Mouse (Mus musculus) hindbrain, embryonic 16.5 days (tissue): ENCODE results near the gene Tmem117. TPM values are rescaled to one million over a fixed set of nuclear protein-coding genes. Genes with fewer than 3 reads are reported as not detected.

ENCODE experiments used
- ATAC-seq: fragments of 200-750 bp; cut with Nextera tagmentation; 2 replicates; pipeline ENCODE4 v1.8.0; 2017; ENCODE audit warnings: moderate TSS enrichment, moderate library complexity
- H3K27ac ChIP-seq: fragments of 300-500 bp; sonication (generic); 2 replicates; pipeline ENCODE4 v1.5.1; 2014; ENCODE audit warnings: low read depth, mild to moderate bottlenecking, control low read depth, low read length, moderate library complexity
- H3K27me3 ChIP-seq: fragments of 300-500 bp; sonication (generic); replicated peaks from 2 replicates; pipeline ENCODE4 v1.6.1; 2014; ENCODE audit warnings: low read length; ENCODE audit not compliant: control insufficient read depth, insufficient read depth
- H3K36me3 ChIP-seq: fragments of 300-500 bp; sonication (generic); 2 replicates; pipeline ENCODE4 v1.6.1; 2014; ENCODE audit warnings: mild to moderate bottlenecking, low read length, moderate library complexity, mixed read lengths; ENCODE audit not compliant: control insufficient read depth, insufficient read depth
- H3K4me1 ChIP-seq: fragments of 300-500 bp; sonication (generic); 2 replicates; pipeline ENCODE4 v1.6.1; 2014; ENCODE audit warnings: low read depth, low read length; ENCODE audit not compliant: control insufficient read depth, insufficient read depth
- H3K4me2 ChIP-seq: fragments of 300-500 bp; sonication (generic); 2 replicates; pipeline ENCODE4 v1.6.1; 2014; ENCODE audit warnings: mild to moderate bottlenecking, low read length, control low read depth, moderate library complexity
- H3K4me3 ChIP-seq: fragments of 300-500 bp; sonication (generic); 2 replicates; pipeline ENCODE4 v1.5.1; 2014; ENCODE audit warnings: mild to moderate bottlenecking, low read length, control low read depth, moderate library complexity
- H3K9ac ChIP-seq: fragments of 300-500 bp; sonication (generic); 2 replicates; pipeline ENCODE4 v1.6.1; 2014; ENCODE audit warnings: low read depth, mild to moderate bottlenecking, control low read depth, low read length, moderate library complexity
- H3K9me3 ChIP-seq: fragments of 300-500 bp; sonication (generic); 2 replicates; pipeline ENCODE4 v1.6.1; 2014; ENCODE audit warnings: mild to moderate bottlenecking, low read length, moderate library complexity; ENCODE audit not compliant: control insufficient read depth
- WGBS: fragments of 180-500 bp; shearing (Covaris S2); extraction: QIAGEN DNeasy Blood & Tissue Kit; methylation state at CpG from one replicate; pipeline ENCODE4 v1.1.7; 2014; 5-methylcytosine and 5-hydroxymethylcytosine counted together
- polyA plus RNA-seq: library from polyadenylated mRNA; unstranded; fragments of >200 nt; fragmentation: Nextera tagmentation; extraction: Ambion mirVana; gene quantifications from 2 replicates; pipeline ENCODE4 v1.2.1, GENCODE M21; 2015

The Tmem117 gene
- polyA plus RNA-seq, 1 experiment from 2014 or later: 13.9 TPM

DNA sequence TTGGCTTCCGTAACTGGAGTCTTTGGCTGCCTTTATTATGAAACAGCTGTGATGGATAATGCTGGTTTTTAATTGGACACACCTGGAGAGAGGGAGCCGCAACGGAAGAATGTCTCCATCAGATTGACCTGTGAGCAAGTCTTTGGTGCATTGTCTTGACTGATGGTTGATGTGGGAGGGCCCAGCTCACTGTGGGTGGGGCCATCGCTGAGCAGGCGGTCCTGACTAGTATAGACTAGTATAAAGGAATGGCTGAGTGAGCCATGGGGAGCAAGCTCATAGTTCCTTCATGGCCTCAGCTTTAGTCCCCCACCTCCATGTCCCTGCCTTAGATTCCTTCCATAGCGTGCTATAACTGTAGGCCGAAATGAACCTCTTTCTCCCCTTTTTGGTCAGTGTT is 58.1 kb downstream of the Tmem117 start:
- Histone ChIP-seq H3K4me2 (no peak overlapping the region), H3K27me3 (no peaks in the 10 kb centered on the region), H3K36me3 (no peaks in the 10 kb centered on the region), H3K9me3 (no peaks in the 10 kb centered on the region), H3K4me3 (no peak overlapping the region), H3K9ac (no peak overlapping the region), H3K27ac (no peak overlapping the region), H3K4me1 (no peaks in the 10 kb centered on the region)
- 86% methylated on average over 7 of the region's 7 CpGs for WGBS
- no peak for ATAC-seq

GRCm38 (mm10) chr15:94687629-94688028 is 58.6 kb downstream of the Tmem117 start:
- H3K36me3 ChIP-seq: no peaks in the 10 kb centered on the region
- no peak overlapping the region for H3K4me3 ChIP-seq
- WGBS: 73% methylated on average over 3 of the region's 3 CpGs
- no peak overlapping the region for H3K4me2 ChIP-seq
- H3K27me3 ChIP-seq: no peaks in the 10 kb centered on the region
- H3K4me1 ChIP-seq: no peaks in the 10 kb centered on the region
- ATAC-seq: no peak
- H3K9me3 ChIP-seq: no peaks in the 10 kb centered on the region
- H3K27ac ChIP-seq: no peak overlapping the region
- no peak overlapping the region for H3K9ac ChIP-seq

DNA sequence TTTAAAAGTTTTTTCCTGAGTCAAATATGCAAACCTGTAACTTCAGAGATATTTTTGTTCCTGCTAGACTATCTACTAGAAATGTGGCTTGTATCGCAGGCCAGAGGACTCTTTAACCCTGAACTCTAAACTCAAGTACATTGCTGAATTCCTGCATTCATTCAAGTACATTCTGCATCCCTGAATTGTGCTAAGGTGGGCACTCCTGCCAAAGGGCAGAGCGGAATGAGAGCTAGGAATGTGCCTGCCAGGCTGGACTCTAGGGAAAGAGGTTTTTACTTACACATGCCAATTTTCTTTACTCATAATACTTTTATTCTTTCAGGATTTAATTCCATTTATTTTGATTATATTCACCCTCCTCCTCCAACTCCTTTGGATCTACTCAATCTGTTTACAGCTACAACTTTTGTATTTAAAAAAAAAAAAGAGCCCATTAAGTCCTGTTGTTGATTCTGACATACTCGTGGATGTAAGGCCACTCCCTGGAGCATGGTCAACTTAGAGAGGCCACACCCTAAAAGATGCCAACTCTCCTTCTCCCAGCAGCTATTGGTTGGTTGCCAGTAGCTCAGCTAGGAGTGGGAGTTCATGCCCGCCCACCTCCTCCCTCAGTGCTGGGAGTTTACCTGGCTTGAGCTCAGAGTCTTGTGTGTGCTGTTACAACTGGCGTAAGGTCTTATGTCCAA is 60.3 kb downstream of the Tmem117 start:
- ATAC-seq: no peak
- Histone ChIP-seq H3K4me2 (no peak overlapping the region), H3K36me3 (no peaks in the 10 kb centered on the region), H3K9ac (no peak overlapping the region), H3K9me3 (no peaks in the 10 kb centered on the region), H3K4me3 (no peak overlapping the region), H3K4me1 (no peaks in the 10 kb centered on the region), H3K27me3 (no peaks in the 10 kb centered on the region), H3K27ac (no peak overlapping the region)
- WGBS: 87% methylated on average over 5 of the region's 5 CpGs

- Histone ChIP-seq H3K27me3 (no peaks in the 10 kb centered on the region), H3K9ac (no peak overlapping the region), H3K36me3 (no peaks in the 10 kb centered on the region), H3K4me3 (no peak overlapping the region), H3K4me1 (no peaks in the 10 kb centered on the region), H3K4me2 (no peak overlapping the region), H3K27ac (no peak overlapping the region), H3K9me3 (no peaks in the 10 kb centered on the region)
- 64% methylated on average over 6 of the region's 6 CpGs for WGBS
- ATAC-seq: no peak
Observed at GRCm38 (mm10) chr15:94689884-94690231, 60.8 kb downstream of the Tmem117 start.

- Histone ChIP-seq H3K4me2 (no peak overlapping the region), H3K9me3 (no peaks in the 10 kb centered on the region), H3K4me3 (no peak overlapping the region), H3K4me1 (no peaks in the 10 kb centered on the region), H3K36me3 (no peaks in the 10 kb centered on the region), H3K27me3 (no peaks in the 10 kb centered on the region), H3K27ac (no peak overlapping the region), H3K9ac (no peak overlapping the region)
- no peak for ATAC-seq
- 26% methylated on average over 5 of the region's 5 CpGs for WGBS
Observed at GRCm38 (mm10) chr15:94722759-94723158, 93.7 kb downstream of the Tmem117 start.

DNA sequence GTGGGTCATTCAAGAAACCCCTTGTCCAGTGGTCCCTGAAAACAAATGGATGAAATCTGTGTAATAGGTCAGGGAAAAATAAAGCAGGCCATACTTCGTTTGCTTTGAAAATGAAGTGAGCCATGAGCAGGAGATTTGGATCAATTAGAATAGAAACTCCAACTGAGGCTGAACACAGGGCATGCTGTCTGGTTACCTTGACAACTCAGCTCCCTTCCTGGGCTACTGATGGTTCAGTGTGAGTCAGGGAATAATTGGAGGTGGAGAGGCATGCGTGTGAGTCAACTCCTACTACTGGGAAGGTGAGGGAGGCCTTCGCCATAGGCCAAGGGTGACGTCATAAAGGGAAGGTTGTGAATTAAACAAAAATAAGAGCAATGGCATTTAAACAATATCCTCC is 103.1 kb downstream of the Tmem117 start:
- WGBS: 59% methylated on average over 4 of the region's 4 CpGs
- ATAC-seq: no peak; the same call in 1 of the 2 replicates
- Histone ChIP-seq H3K4me2 (no peak overlapping the region), H3K27me3 (no peaks in the 10 kb centered on the region), H3K27ac (no peak overlapping the region), H3K9me3 (no peaks in the 10 kb centered on the region), H3K36me3 (no peaks in the 10 kb centered on the region), H3K4me3 (no peak overlapping the region), H3K4me1 (no peaks in the 10 kb centered on the region; the same call in 1 of the 2 replicates), H3K9ac (no peak overlapping the region)

DNA sequence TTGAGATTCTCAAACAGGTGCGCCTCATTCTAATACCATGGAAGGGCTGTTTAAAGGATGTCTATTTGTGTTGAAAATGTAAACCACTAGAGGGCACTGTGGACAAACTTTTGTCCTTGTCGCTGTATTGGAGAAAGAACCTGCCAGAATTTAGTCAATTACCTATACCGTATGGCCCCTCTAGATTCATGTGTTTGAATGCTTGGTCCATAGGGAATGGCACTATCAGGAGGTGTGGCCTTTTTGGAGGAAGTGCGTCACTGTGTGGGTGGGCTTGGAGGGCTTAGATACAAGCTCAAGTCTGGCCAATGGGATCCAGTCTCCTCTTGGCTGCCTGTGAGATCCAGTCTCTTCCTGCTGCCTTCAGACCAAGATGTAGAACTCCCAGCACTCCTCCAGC is 140.2 kb downstream of the Tmem117 start:
- Histone ChIP-seq H3K4me1 (no peaks in the 10 kb centered on the region), H3K9me3 (peaks cover 4% of the 10 kb centered on the region), H3K27me3 (no peaks in the 10 kb centered on the region; the same call in 1 of the 2 replicates), H3K9ac (no peak overlapping the region), H3K27ac (no peak overlapping the region), H3K4me3 (no peak overlapping the region), H3K4me2 (no peak overlapping the region), H3K36me3 (no peaks in the 10 kb centered on the region)
- peak; percentile 78; the same call in 1 of the 2 replicates for ATAC-seq
- WGBS: 16% methylated on average over 4 of the region's 4 CpGs

DNA sequence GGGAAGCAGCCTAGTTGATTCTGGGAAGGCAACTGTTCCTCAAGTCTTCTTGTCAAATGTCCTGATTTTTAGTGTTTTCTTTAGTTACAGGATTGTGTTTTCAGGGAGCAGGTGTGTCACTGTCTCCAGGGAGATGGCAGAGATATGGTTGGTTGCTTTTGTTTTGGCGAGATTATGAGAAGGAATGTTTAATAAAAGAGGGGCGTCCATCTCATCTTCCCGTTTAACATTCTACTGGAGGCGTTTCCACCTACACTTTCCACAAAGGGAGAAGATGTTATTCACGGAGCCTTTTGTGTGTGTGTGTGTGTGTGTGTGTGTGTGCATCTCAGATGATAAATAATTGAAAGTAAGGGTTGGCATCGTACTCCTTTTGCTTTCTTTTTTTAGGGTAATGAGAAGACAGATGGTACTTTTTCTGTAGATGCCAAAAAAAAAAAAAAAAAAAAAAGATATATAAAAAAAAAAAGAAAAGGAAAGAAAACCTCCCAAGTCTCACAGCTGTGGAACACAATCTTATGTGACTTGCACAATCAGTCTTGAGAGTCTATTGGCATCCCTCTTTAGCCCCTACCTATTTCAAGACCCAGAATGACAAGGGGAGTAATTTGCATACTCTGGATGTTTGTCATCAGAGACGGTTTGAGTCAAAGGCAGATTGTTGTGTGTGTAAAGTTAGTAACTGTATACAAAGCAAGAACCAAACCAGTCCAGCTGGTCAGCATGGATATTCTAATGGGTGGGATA is 142.0 kb downstream of the Tmem117 start:
- 34% methylated on average over 7 of the region's 7 CpGs for WGBS
- ATAC-seq: no peak

GRCm38 (mm10) chr15:94771691-94772090 is 142.7 kb downstream of the Tmem117 start:
- H3K4me2 ChIP-seq: peak overlapping the region; percentile 27
- no peak for ATAC-seq
- no peaks in the 10 kb centered on the region for H3K4me1 ChIP-seq
- no peak overlapping the region for H3K27ac ChIP-seq
- H3K36me3 ChIP-seq: no peaks in the 10 kb centered on the region
- H3K4me3 ChIP-seq: no peak overlapping the region
- H3K27me3 ChIP-seq: no peaks in the 10 kb centered on the region; the same call in 1 of the 2 replicates
- no peak overlapping the region for H3K9ac ChIP-seq
- WGBS: 63% methylated on average over 19 of the region's 19 CpGs
- H3K9me3 ChIP-seq: peaks cover 4% of the 10 kb centered on the region

More for the DNA sequence above, 142.0 kb downstream of the Tmem117 start:
- Histone ChIP-seq H3K4me2 (peak overlapping the region; percentile 27), H3K9ac (no peak overlapping the region), H3K36me3 (no peaks in the 10 kb centered on the region), H3K4me3 (no peak overlapping the region), H3K4me1 (no peaks in the 10 kb centered on the region), H3K27ac (no peak overlapping the region), H3K27me3 (no peaks in the 10 kb centered on the region; the same call in 1 of the 2 replicates), H3K9me3 (peaks cover 4% of the 10 kb centered on the region)
